Mouse (Mus musculus) CH12.LX (cell line): ENCODE results near the gene Vipr2. TPM values are rescaled to one million over a fixed set of nuclear protein-coding genes. Genes with fewer than 3 reads are reported as not detected.

Experiments
- DNase-seq: peaks from one replicate; pipeline ENCODE4 v3.0.0-alpha.2; 2013; ENCODE audit errors: extremely low read depth
- H3K27ac ChIP-seq: 2 replicates; pipeline ENCODE4 v1.5.1; 2012; ENCODE audit warnings: low read depth, mild to moderate bottlenecking, control low read depth, moderate library complexity; ENCODE audit not compliant: insufficient read depth
- H3K27me3 ChIP-seq: replicated peaks from 2 replicates; pipeline ENCODE3; 2012; ENCODE audit warnings: inconsistent platforms
- H3K36me3 ChIP-seq, 2 experiments: replicated peaks in 1 of 2; 2 replicates each; pipeline versions ENCODE3 to v1.6.1; 2012; ENCODE audit warnings: inconsistent platforms in 1 of 2, low read length in 1 of 2, mild to moderate bottlenecking in 1 of 2, mixed read lengths in 1 of 2, moderate library complexity in 1 of 2; ENCODE audit not compliant: control insufficient read depth in 1 of 2, insufficient read depth in 1 of 2
- H3K4me1 ChIP-seq, 2 experiments: 2 replicates each; pipeline ENCODE4 v1.6.1; 2012; ENCODE audit warnings: inconsistent platforms in 1 of 2, moderate library complexity in 1 of 2; ENCODE audit not compliant: insufficient read depth in 2 of 2, control insufficient read depth in 1 of 2
- H3K4me2 ChIP-seq: 2 replicates; pipeline ENCODE4 v1.6.1; 2012; ENCODE audit warnings: low read depth, mild to moderate bottlenecking, control low read depth; ENCODE audit not compliant: poor library complexity, insufficient read depth, severe bottlenecking
- H3K4me3 ChIP-seq, 3 experiments: fragments of 150-350 bp in 1 of 3; sonication (generic) in 1 of 3; replicated peaks in 1 of 3; 2 replicates each; pipeline versions ENCODE3 to v1.5.1; 2011 to 2012; ENCODE audit warnings: low read depth in 2 of 3, low read length in 2 of 3, mild to moderate bottlenecking in 2 of 3, moderate library complexity in 2 of 3, control low read depth in 1 of 3, improper control_type of control experiment in 1 of 3, inconsistent platforms in 1 of 3, mixed read lengths in 1 of 3; ENCODE audit not compliant: poor library complexity in 1 of 3
- H3K79me2 ChIP-seq: replicated peaks from 2 replicates; pipeline ENCODE4 v1.6.1; 2012; ENCODE audit warnings: mild to moderate bottlenecking, moderate library complexity; ENCODE audit not compliant: control insufficient read depth, poor library complexity, insufficient read depth, severe bottlenecking; ENCODE audit errors: extremely low read depth
- H3K9ac ChIP-seq: 2 replicates; pipeline ENCODE4 v1.6.1; 2012; ENCODE audit warnings: low read depth, mild to moderate bottlenecking, control low read depth, moderate library complexity; ENCODE audit not compliant: insufficient read depth
- H3K9me3 ChIP-seq: replicated peaks from 2 replicates; pipeline ENCODE3; 2012; ENCODE audit warnings: low read length, inconsistent platforms, mixed read lengths
- BHLHE40 ChIP-seq: IDR thresholded peaks from 2 replicates; pipeline ENCODE4 v1.6.1; 2011; ENCODE audit warnings: mild to moderate bottlenecking, low read depth, low read length, improper control_type of control experiment
- CHD1 ChIP-seq: IDR thresholded peaks from 2 replicates; pipeline ENCODE4 v1.6.1; 2012; ENCODE audit warnings: low read depth, low read length, improper control_type of control experiment, inconsistent platforms
- CTCF ChIP-seq, 2 experiments: IDR thresholded peaks in 1 of 2; conservative IDR thresholded peaks in 1 of 2; 2 replicates each; pipeline ENCODE4 v1.5.1; 2011 to 2012; ENCODE audit warnings: low read depth in 2 of 2, low read length in 2 of 2, improper control_type of control experiment in 1 of 2, inconsistent platforms in 1 of 2, mild to moderate bottlenecking in 1 of 2, moderate library complexity in 1 of 2
- E2F4 ChIP-seq: IDR thresholded peaks from 2 replicates; pipeline ENCODE4 v1.6.1; 2011; ENCODE audit warnings: low read depth, low read length, improper control_type of control experiment; ENCODE audit not compliant: insufficient replicate concordance
- ELF1 ChIP-seq: IDR thresholded peaks from 2 replicates; pipeline ENCODE4 v1.6.1; 2014; ENCODE audit warnings: low read depth, mild to moderate bottlenecking, inconsistent platforms, low read length, improper control_type of control experiment
- EP300 ChIP-seq: IDR thresholded peaks from 2 replicates; pipeline ENCODE4 v1.6.1; 2011; ENCODE audit warnings: low read length, improper control_type of control experiment
- GABPA ChIP-seq: IDR thresholded peaks from 2 replicates; pipeline ENCODE4 v1.6.1; 2012; ENCODE audit warnings: low read depth, low read length, improper control_type of control experiment, inconsistent platforms; ENCODE audit not compliant: insufficient replicate concordance
- JUN ChIP-seq: IDR thresholded peaks from 2 replicates; pipeline ENCODE4 v1.6.1; 2011; ENCODE audit warnings: low read depth, mild to moderate bottlenecking, low read length, improper control_type of control experiment, moderate library complexity; ENCODE audit not compliant: insufficient read depth
- KAT2A ChIP-seq: IDR thresholded peaks from 2 replicates; pipeline ENCODE4 v1.6.1; 2012; ENCODE audit warnings: low read length, improper control_type of control experiment, inconsistent platforms; ENCODE audit not compliant: insufficient replicate concordance
- MAX ChIP-seq: IDR thresholded peaks from 2 replicates; pipeline ENCODE4 v1.6.1; 2011; ENCODE audit warnings: low read length, improper control_type of control experiment
- NELFE ChIP-seq: IDR thresholded peaks from 2 replicates; pipeline ENCODE4 v1.6.1; 2011; ENCODE audit warnings: low read depth, low read length, improper control_type of control experiment
- PAX5 ChIP-seq: IDR thresholded peaks from 2 replicates; pipeline ENCODE4 v1.6.1; 2012; ENCODE audit warnings: low read length, inconsistent platforms, mixed read lengths
- POLR2A ChIP-seq: IDR thresholded peaks from 2 replicates; pipeline ENCODE4 v1.6.1; 2011; ENCODE audit warnings: low read depth, mild to moderate bottlenecking, improper control_type of control experiment, low read length
- POLR2AphosphoS2 ChIP-seq: IDR thresholded peaks from 2 replicates; pipeline ENCODE4 v1.6.1; 2011; ENCODE audit warnings: low read depth, low read length, improper control_type of control experiment
- RAD21 ChIP-seq: IDR thresholded peaks from 2 replicates; pipeline ENCODE4 v1.6.1; 2011; ENCODE audit warnings: low read depth, mild to moderate bottlenecking, low read length, improper control_type of control experiment, moderate library complexity
- RCOR1 ChIP-seq: conservative IDR thresholded peaks from 2 replicates; pipeline ENCODE4 v1.6.1; 2012; ENCODE audit warnings: low read depth, mild to moderate bottlenecking, inconsistent platforms, low read length, improper control_type of control experiment
- SIN3A ChIP-seq: IDR thresholded peaks from 2 replicates; pipeline ENCODE4 v1.6.1; 2012; ENCODE audit warnings: low read length, improper control_type of control experiment, inconsistent platforms
- SMC3 ChIP-seq: IDR thresholded peaks from 2 replicates; pipeline ENCODE4 v1.6.1; 2011; ENCODE audit warnings: low read depth, low read length, improper control_type of control experiment
- ZMIZ1 ChIP-seq: IDR thresholded peaks from 2 replicates; pipeline ENCODE4 v1.6.1; 2012; ENCODE audit warnings: low read depth, mild to moderate bottlenecking, inconsistent platforms, low read length, improper control_type of control experiment
- dilution Hi-C: fragments of 300-500 bp; cut with MboI; formaldehyde crosslinking; loops from 2 replicates; pipeline ENCODE4 v1.14.3; 2020; ENCODE audit warnings: low sequenced_read_pairs; ENCODE audit not compliant: extremely low pct_unique_long_range_greater_than_20kb, extremely low pct_ligation_motif_present
- in situ Hi-C: fragments of 300-500 bp; cut with MboI; formaldehyde crosslinking; loops from 3 replicates; pipeline ENCODE4 v1.14.3; 2019; ENCODE audit warnings: low sequenced_read_pairs, low pct_ligation_motif_present, low pct_unique_long_range_greater_than_20kb, mixed read lengths
- polyA plus RNA-seq: library from polyadenylated mRNA; unstranded; fragments of >175 nt; gene quantifications from 2 replicates; pipeline ENCODE4 v1.2.1, GENCODE M21; 2012; ENCODE audit warnings: low read depth; ENCODE audit not compliant: insufficient read length
- total RNA-seq, 2 experiments: library from RNA; depleted of rRNA; stranded (reverse); fragments of 300-350 nt in 1 of 2; fragments of >200 nt in 1 of 2; gene quantifications; 2 replicates each; pipeline ENCODE4 v1.2.3; 2012 to 2014

Vipr2 gene
- total and polyA plus RNA-seq, 3 experiments, result 0.05 to 0.19 TPM; not detected in 1

DNA sequence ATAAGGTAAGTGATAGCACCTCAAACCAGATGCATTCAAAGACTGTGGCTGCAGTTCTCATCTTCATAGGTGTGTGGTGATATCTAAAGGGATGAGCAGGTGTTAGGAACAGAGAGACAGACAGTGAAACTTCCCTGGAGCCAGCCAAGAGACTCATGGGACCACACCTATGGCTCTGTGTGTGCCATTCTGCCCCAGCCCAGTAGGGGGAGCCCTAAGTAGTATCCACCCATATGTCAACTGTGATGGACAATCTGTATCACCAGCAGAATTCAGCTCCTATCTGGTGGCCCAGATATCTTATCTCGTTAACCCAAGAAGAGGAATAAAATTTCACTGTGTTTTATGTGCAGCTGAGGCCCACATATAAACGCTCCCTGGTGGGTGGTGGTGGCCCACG lies 99.4 kb downstream of the Vipr2 start:
- dilution Hi-C loops, result no loop called here
- TF ChIP-seq ZMIZ1 (no peak), POLR2AphosphoS2 (no peak), KAT2A (no peak), NELFE (no peak), CTCF (conservative IDR thresholded peaks at IDR 0.05 in 1 of 2, IDR thresholded peaks at IDR 0.05 in 1 of 2; ENCODE audit: low read depth in 2 of 2, low read length in 2 of 2) (peak; percentile 66 to 71), SMC3 (peak; percentile 25), ELF1 (no peak), RCOR1 (no peak), RAD21 (peak; percentile 30)

DNA sequence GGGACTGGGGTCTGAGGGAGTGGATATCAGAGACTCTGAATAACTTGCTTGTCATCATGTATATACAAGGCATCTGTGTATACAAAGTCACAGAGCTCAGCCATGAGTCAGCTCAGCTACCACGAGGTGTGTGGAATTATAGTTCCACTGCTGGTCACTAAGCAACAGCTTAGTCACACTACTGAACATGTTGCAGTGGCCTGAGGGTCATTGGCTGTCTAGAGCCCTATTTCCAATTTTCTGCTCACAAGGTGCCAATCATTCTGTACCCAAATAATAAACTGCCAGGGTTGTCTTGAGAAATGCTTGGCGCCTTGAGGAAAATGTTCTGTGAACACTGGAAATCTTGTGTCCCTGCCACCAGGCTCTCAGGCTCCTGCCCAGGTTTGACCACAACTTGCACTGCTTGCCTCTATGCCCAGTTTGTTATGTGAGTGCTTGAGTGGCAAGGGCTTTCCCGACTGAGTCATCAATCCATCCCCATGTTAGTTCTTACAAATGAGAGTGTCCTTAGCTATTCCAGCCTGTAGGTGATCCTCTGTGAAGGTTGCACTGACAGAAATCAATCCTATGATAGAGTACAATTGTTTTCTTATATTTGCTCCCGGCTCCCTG lies 104.0 kb downstream of the Vipr2 start:
- in situ Hi-C loops, result no loop called here
- no peak for TF ChIP-seq EP300
- TF ChIP-seq GABPA, result no peak
- TF ChIP-seq POLR2A, result no peak
- TF ChIP-seq MAX, result no peak
- no peak for TF ChIP-seq PAX5
- no peak for TF ChIP-seq CHD1
- TF ChIP-seq SIN3A, result no peak
- TF ChIP-seq E2F4, result no peak
- no peak for TF ChIP-seq BHLHE40
- TF ChIP-seq JUN, result no peak
- TF ChIP-seq POLR2AphosphoS2, result no peak
- no peak for TF ChIP-seq SMC3
- TF ChIP-seq CTCF (conservative IDR thresholded peaks at IDR 0.05 in 1 of 2, IDR thresholded peaks at IDR 0.05 in 1 of 2; ENCODE audit: low read depth in 2 of 2, low read length in 2 of 2), result no peak
- no peak overlapping the region for H3K9ac ChIP-seq
- H3K4me2 ChIP-seq, result no peak overlapping the region
- H3K4me3 ChIP-seq, result no peak overlapping the region
- H3K9me3 ChIP-seq, result no peaks in the 10 kb centered on the region
- no peaks in the 10 kb centered on the region for H3K79me2 ChIP-seq
- DNase-seq, result no peak
- dilution Hi-C loops, result no loop called here
- peaks cover 0 to 3% of the 10 kb centered on the region in 2 experiments; a peak in 2 of 4 replicates for H3K4me1 ChIP-seq
- no peaks in the 10 kb centered on the region for H3K36me3 ChIP-seq
- H3K27me3 ChIP-seq, result peaks cover 3% of the 10 kb centered on the region
- no peak overlapping the region for H3K27ac ChIP-seq

More for the DNA sequence above, 99.4 kb downstream of the Vipr2 start:
- DNase-seq, result peak; percentile 46
- H3K79me2 ChIP-seq, result no peaks in the 10 kb centered on the region
- no peaks in the 10 kb centered on the region for H3K9me3 ChIP-seq
- H3K4me1 ChIP-seq, result peaks cover 0 to 3% of the 10 kb centered on the region in 2 experiments; a peak in 2 of 4 replicates
- H3K27ac ChIP-seq, result no peak overlapping the region
- H3K9ac ChIP-seq, result no peak overlapping the region
- in situ Hi-C loops, result no loop called here
- H3K36me3 ChIP-seq, result no peaks in the 10 kb centered on the region
- no peaks in the 10 kb centered on the region for H3K27me3 ChIP-seq
- no peak overlapping the region for H3K4me2 ChIP-seq
- no peak overlapping the region for H3K4me3 ChIP-seq
